Mouse (Mus musculus) stomach, embryonic 14.5 days (tissue): ENCODE results near the gene Wwox. TPM values are rescaled to one million over a fixed set of nuclear protein-coding genes. Genes with fewer than 3 reads are reported as not detected.
A peak's percentile ranks its signal among the peaks of the same experiment; 100 is the strongest.

ENCODE experiments used
- ATAC-seq: fragments of 200-750 bp; cut with Nextera tagmentation; 2 replicates; pipeline ENCODE4 v1.8.0; 2017; ENCODE audit warnings: low read depth, moderate TSS enrichment; ENCODE audit not compliant: insufficient number of reproducible peaks, insufficient read depth, low FRiP score
- H3K27ac ChIP-seq: fragments of 300-500 bp; sonication (generic); 2 replicates; pipeline ENCODE4 v1.5.1; 2014; ENCODE audit warnings: mild to moderate bottlenecking, low read length, moderate library complexity, mixed read lengths
- H3K27me3 ChIP-seq: fragments of 300-500 bp; sonication (generic); 2 replicates; pipeline ENCODE4 v1.6.1; 2014; ENCODE audit warnings: low read length, control low read depth, mixed read lengths; ENCODE audit not compliant: control insufficient read depth, insufficient read depth
- H3K36me3 ChIP-seq: fragments of 300-500 bp; sonication (generic); 2 replicates; pipeline ENCODE4 v1.6.1; 2014; ENCODE audit warnings: mild to moderate bottlenecking, control low read depth, low read length, moderate library complexity, mixed read lengths; ENCODE audit not compliant: control insufficient read depth, insufficient read depth
- H3K4me1 ChIP-seq: fragments of 300-500 bp; sonication (generic); 2 replicates; pipeline ENCODE4 v1.6.1; 2014; ENCODE audit warnings: low read length, control low read depth, mixed read lengths; ENCODE audit not compliant: control insufficient read depth, insufficient read depth
- H3K4me2 ChIP-seq: fragments of 300-500 bp; sonication (generic); replicated peaks from 2 replicates; pipeline ENCODE4 v1.6.1; 2014; ENCODE audit warnings: low read depth, low read length, control low read depth
- H3K4me3 ChIP-seq: fragments of 300-500 bp; sonication (generic); 2 replicates; pipeline ENCODE4 v1.5.1; 2014; ENCODE audit warnings: low read depth, low read length, control low read depth
- H3K9ac ChIP-seq: fragments of 300-500 bp; sonication (generic); replicated peaks from 2 replicates; pipeline ENCODE4 v1.6.1; 2014; ENCODE audit warnings: low read depth, mild to moderate bottlenecking, control low read depth, low read length, moderate library complexity, mixed read lengths
- H3K9me3 ChIP-seq: fragments of 300-500 bp; sonication (generic); 2 replicates; pipeline ENCODE4 v1.6.1; 2016; ENCODE audit warnings: low read depth, low read length, control low read depth; ENCODE audit not compliant: control insufficient read depth
- WGBS: fragments of 180-500 bp; shearing (Covaris S2); extraction: QIAGEN DNeasy Blood & Tissue Kit; methylation state at CpG from one replicate; pipeline ENCODE4 v1.1.7; 2014; 5-methylcytosine and 5-hydroxymethylcytosine counted together
- polyA plus RNA-seq: library from polyadenylated mRNA; unstranded; fragments of >200 nt; fragmentation: Nextera tagmentation; extraction: Ambion mirVana; gene quantifications from 2 replicates; pipeline ENCODE4 v1.2.1, GENCODE M21; 2014

Wwox gene
- polyA plus RNA-seq: 15.4 and 18.1 TPM in 2 replicates

GRCm38 (mm10) chr8:114439334-114440204 lies at the start of gene Wwox:
Gene Wwox (plus strand): TSS chr8:114439655.
- WGBS: under 1% methylated on average over 52 of the region's 54 CpGs
- H3K27ac ChIP-seq: peak within 1 kb of the TSS; percentile 71; the same call in 1 of the 2 replicates
- ATAC-seq: peak; percentile 97

GRCm38 (mm10) chr8:114390465-114391254 lies 48.8 kb upstream of the Wwox start:
- Histone ChIP-seq H3K4me1 (no peaks in the 10 kb centered on the region), H3K4me2 (no peak overlapping the region), H3K27ac (no peak overlapping the region), H3K27me3 (no peaks in the 10 kb centered on the region), H3K4me3 (no peak overlapping the region), H3K36me3 (no peaks in the 10 kb centered on the region), H3K9ac (no peak overlapping the region), H3K9me3 (no peaks in the 10 kb centered on the region)
- ATAC-seq: no peak
- WGBS: 88% methylated on average over 11 of the region's 13 CpGs

More at GRCm38 (mm10) chr8:114439334-114440204, at the start of gene Wwox:
- H3K4me1 ChIP-seq: peaks cover 5% of the 10 kb centered on the region; the same call in 1 of the 2 replicates
- no peaks in the 10 kb centered on the region for H3K27me3 ChIP-seq
- H3K9me3 ChIP-seq: no peaks in the 10 kb centered on the region
- H3K36me3 ChIP-seq: no peaks in the 10 kb centered on the region
- H3K4me2 ChIP-seq: peak within 1 kb of the TSS; percentile 81
- peak within 1 kb of the TSS; percentile 55 for H3K9ac ChIP-seq
- H3K4me3 ChIP-seq: peak within 1 kb of the TSS; percentile 76

- Histone ChIP-seq H3K27ac (no peak overlapping the region), H3K4me2 (no peak overlapping the region), H3K9me3 (no peaks in the 10 kb centered on the region), H3K4me3 (no peak overlapping the region), H3K9ac (no peak overlapping the region), H3K36me3 (no peaks in the 10 kb centered on the region), H3K4me1 (no peaks in the 10 kb centered on the region), H3K27me3 (no peaks in the 10 kb centered on the region)
- 87% methylated on average over 5 of the region's 5 CpGs for WGBS
- ATAC-seq: no peak
These were observed 41.1 kb upstream of the Wwox start for GRCm38 (mm10) chr8:114398326-114398725.

- Histone ChIP-seq H3K27ac (no peak overlapping the region), H3K9me3 (no peaks in the 10 kb centered on the region), H3K4me2 (no peak overlapping the region), H3K27me3 (no peaks in the 10 kb centered on the region), H3K4me3 (no peak overlapping the region), H3K9ac (no peak overlapping the region), H3K4me1 (no peaks in the 10 kb centered on the region), H3K36me3 (no peaks in the 10 kb centered on the region)
- 92% methylated on average over 5 of the region's 5 CpGs for WGBS
- ATAC-seq: no peak
These were observed 40.2 kb upstream of the Wwox start for GRCm38 (mm10) chr8:114399273-114399672.

- no peak overlapping the region for H3K27ac ChIP-seq
- no peak overlapping the region for H3K9ac ChIP-seq
- H3K9me3 ChIP-seq: no peaks in the 10 kb centered on the region
- H3K4me1 ChIP-seq: no peaks in the 10 kb centered on the region
- H3K4me2 ChIP-seq: no peak overlapping the region
- H3K4me3 ChIP-seq: no peak overlapping the region
- no peaks in the 10 kb centered on the region for H3K27me3 ChIP-seq
- WGBS: 65% methylated on average over 7 of the region's 7 CpGs
- no peaks in the 10 kb centered on the region for H3K36me3 ChIP-seq
- ATAC-seq: no peak
These were observed 37.8 kb upstream of the Wwox start for GRCm38 (mm10) chr8:114401679-114402078.

GRCm38 (mm10) chr8:114411421-114411820 lies 28.0 kb upstream of the Wwox start:
- H3K36me3 ChIP-seq: no peaks in the 10 kb centered on the region
- no peak overlapping the region for H3K4me3 ChIP-seq
- no peaks in the 10 kb centered on the region for H3K4me1 ChIP-seq
- no peak overlapping the region for H3K27ac ChIP-seq
- no peak overlapping the region for H3K9ac ChIP-seq
- H3K9me3 ChIP-seq: no peaks in the 10 kb centered on the region
- 72% methylated on average over 3 of the region's 3 CpGs for WGBS
- no peak overlapping the region for H3K4me2 ChIP-seq
- no peak for ATAC-seq
- no peaks in the 10 kb centered on the region for H3K27me3 ChIP-seq

- no peak for ATAC-seq
- Histone ChIP-seq H3K27me3 (no peaks in the 10 kb centered on the region), H3K9me3 (no peaks in the 10 kb centered on the region), H3K4me2 (no peak within 1 kb of the TSS), H3K4me3 (no peak within 1 kb of the TSS), H3K27ac (no peak within 1 kb of the TSS), H3K36me3 (no peaks in the 10 kb centered on the region), H3K4me1 (no peaks in the 10 kb centered on the region), H3K9ac (no peak within 1 kb of the TSS)
- WGBS: 74% methylated on average over 8 of the region's 8 CpGs
These were observed 21.7 kb upstream of the Wwox start, which contains the start of gene Clec3a for GRCm38 (mm10) chr8:114417786-114418185. Gene Clec3a (plus strand): TSS chr8:114418086.

GRCm38 (mm10) chr8:114418486-114418885 lies 21.0 kb upstream of the Wwox start:
- H3K9me3 ChIP-seq: no peaks in the 10 kb centered on the region
- H3K36me3 ChIP-seq: no peaks in the 10 kb centered on the region
- no peak overlapping the region for H3K4me2 ChIP-seq
- 81% methylated on average over 5 of the region's 5 CpGs for WGBS
- ATAC-seq: no peak
- H3K27ac ChIP-seq: no peak overlapping the region
- no peak overlapping the region for H3K9ac ChIP-seq
- no peaks in the 10 kb centered on the region for H3K27me3 ChIP-seq
- no peaks in the 10 kb centered on the region for H3K4me1 ChIP-seq
- H3K4me3 ChIP-seq: no peak overlapping the region
